Mouse (Mus musculus): ENCODE measurements around the gene Lhpp. TPM values are rescaled to one million over a fixed set of nuclear protein-coding genes. Genes with fewer than 3 reads are reported as not detected.

Lhpp gene
- polyA plus RNA-seq, 1 experiment from 2014 or later: 9.0 TPM

DNA sequence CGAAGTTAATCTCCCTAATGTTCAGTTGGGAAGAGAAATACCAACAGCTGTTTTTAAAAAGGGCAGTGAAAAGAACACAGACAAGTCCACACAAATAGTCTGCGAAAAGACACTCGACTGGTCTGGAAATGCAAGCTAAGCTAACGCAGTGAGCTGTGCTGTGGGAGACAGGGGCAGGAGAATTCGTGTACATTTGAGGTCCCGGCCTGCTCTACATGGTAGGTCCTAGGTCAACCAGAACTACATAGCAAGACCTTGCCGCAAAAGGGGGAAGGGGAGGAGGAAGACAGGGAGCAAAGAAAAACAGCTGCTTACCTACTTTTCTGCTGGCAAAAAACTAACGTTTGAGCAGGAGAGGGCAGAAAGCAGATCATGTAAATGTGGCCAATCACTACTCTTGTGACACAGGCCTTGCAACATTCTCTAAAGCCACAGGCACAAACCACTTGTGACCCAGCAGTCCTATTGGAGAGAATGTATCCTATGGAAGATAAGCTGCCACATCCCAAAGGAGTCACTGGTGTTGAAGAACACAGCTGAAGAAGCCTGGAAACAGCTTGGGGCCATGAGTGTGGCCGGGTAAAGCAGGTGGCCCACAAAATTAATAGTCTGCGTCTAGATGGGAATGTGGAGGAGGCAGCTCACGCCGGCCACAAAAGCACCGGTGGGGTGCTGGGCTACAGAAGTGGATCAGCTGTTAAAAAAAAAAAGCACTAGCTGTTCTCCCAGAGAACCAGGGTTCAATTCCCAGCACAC lies 115.8 kb downstream of the Lhpp start:
- peak overlapping the region; percentile 9; the same call in 1 of the 2 replicates for H3K4me3 ChIP-seq (ENCODE audit: low read depth, low read length)
- ATAC-seq: no peak
- H3K36me3 ChIP-seq (replicated peaks; ENCODE audit: insufficient read depth, low read length): peaks cover 25% of the 10 kb centered on the region
- no peaks in the 10 kb centered on the region for H3K27me3 ChIP-seq (ENCODE audit: insufficient read depth, low read length)
- peaks cover 49% of the 10 kb centered on the region for H3K4me1 ChIP-seq (ENCODE audit: insufficient read depth)
- no peak overlapping the region for H3K9ac ChIP-seq (replicated peaks)
- H3K9me3 ChIP-seq (ENCODE audit: low read length): no peaks in the 10 kb centered on the region
- peak overlapping the region; percentile 83 for H3K27ac ChIP-seq (ENCODE audit: low read depth)
- 73% methylated on average over 13 of the region's 13 CpGs for WGBS (ENCODE audit: insufficient replicate concordance)
- H3K4me2 ChIP-seq (ENCODE audit: low read depth, low read length): no peak overlapping the region
- DNase-seq: no peak
- TF ChIP-seq CTCF (IDR thresholded peaks at IDR 0.05; ENCODE audit: low read depth): no peak
- TF ChIP-seq EP300 (IDR thresholded peaks at IDR 0.05; ENCODE audit: low read depth): no peak

DNA sequence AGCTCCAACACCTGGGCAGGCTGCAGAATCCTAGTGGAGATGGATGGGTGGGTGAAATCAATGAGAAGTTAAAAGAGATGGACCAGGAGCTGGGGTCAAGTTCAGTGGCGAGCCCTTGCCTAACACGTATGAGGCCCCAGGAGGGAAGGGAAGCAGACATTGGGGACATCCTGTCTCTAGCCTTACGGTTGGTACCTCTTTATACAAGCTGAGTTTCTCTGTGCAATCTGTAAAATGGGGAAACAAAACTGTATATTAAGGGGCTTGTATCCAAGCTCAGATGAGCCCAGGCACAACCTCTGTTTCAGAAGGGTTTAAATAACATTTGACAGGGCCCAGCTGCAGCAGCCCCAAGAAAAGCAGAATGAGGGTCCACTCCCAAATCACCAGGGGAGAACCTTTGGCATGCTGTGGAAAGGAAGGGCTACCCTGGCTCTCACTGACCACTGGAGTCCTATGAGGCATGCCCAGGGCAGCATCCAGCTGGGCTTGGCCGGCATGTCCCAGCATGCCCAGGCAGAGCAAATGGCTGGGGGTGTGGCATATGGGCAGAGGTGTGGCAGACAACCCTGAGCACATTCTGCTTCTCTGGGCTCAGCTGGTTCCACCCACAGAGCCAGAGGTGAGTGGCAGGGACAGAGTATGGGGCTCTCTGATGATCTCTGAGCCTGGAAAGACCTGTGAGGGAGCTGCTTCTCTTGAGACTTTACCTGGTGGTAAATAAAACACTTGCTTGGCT lies 118.8 kb downstream of the Lhpp start:
- H3K4me1 ChIP-seq (ENCODE audit: insufficient read depth): peaks cover 42% of the 10 kb centered on the region
- TF ChIP-seq CTCF (IDR thresholded peaks at IDR 0.05; ENCODE audit: low read depth): no peak
- H3K4me3 ChIP-seq (ENCODE audit: low read depth, low read length): no peak overlapping the region
- peak overlapping the region; percentile 72 for H3K27ac ChIP-seq (ENCODE audit: low read depth)
- peak; percentile 56 for ATAC-seq
- H3K4me2 ChIP-seq (ENCODE audit: low read depth, low read length): 0 out of 2 replicates have a peak overlapping the region, but pooled peaks have one; percentile 18
- no peaks in the 10 kb centered on the region for H3K27me3 ChIP-seq (ENCODE audit: insufficient read depth, low read length)
- peak overlapping the region; percentile 21 for H3K9ac ChIP-seq (replicated peaks)
- peaks cover 40% of the 10 kb centered on the region for H3K36me3 ChIP-seq (replicated peaks; ENCODE audit: insufficient read depth, low read length)
- no peaks in the 10 kb centered on the region for H3K9me3 ChIP-seq (ENCODE audit: low read length)
- DNase-seq: no peak
- 53% methylated on average over 4 of the region's 4 CpGs for WGBS (ENCODE audit: insufficient replicate concordance)

DNA sequence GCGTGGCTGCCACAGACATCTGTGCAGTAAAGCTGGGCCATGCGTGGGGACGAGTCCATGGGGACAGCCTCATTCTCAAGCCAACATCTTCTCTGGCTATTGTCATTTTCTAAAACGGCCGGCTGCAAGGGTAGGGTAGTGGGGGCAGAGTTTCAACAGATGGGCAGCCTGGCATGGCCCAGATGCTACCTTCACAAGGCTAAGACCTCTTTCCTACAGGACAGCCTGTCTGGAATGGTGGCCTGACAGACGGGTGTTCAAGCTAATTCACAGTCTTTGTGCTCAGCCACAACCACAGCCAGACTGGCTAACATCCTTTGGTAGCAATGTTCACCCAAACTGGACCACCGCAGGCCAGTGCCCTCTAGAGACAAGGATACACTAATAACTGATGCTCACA lies 120.1 kb downstream of the Lhpp start:
- TF ChIP-seq EP300 (IDR thresholded peaks at IDR 0.05; ENCODE audit: low read depth): no peak
- TF ChIP-seq CTCF (IDR thresholded peaks at IDR 0.05; ENCODE audit: low read depth): no peak
- no peaks in the 10 kb centered on the region for H3K9me3 ChIP-seq (ENCODE audit: low read length)
- DNase-seq (no peak), ATAC-seq (no peak)
- no peak overlapping the region for H3K9ac ChIP-seq (replicated peaks)
- H3K4me2 ChIP-seq (ENCODE audit: low read depth, low read length): no peak overlapping the region
- no peaks in the 10 kb centered on the region for H3K27me3 ChIP-seq (ENCODE audit: insufficient read depth, low read length)
- H3K36me3 ChIP-seq (replicated peaks; ENCODE audit: insufficient read depth, low read length): peaks cover 47% of the 10 kb centered on the region
- H3K27ac ChIP-seq (ENCODE audit: low read depth): 0 out of 2 replicates have a peak overlapping the region, but pooled peaks have one; percentile 24
- WGBS (ENCODE audit: insufficient replicate concordance): 79% methylated on average over 7 of the region's 7 CpGs
- H3K4me1 ChIP-seq (ENCODE audit: insufficient read depth): peaks cover 46% of the 10 kb centered on the region
- H3K4me3 ChIP-seq (ENCODE audit: low read depth, low read length): no peak overlapping the region

DNA sequence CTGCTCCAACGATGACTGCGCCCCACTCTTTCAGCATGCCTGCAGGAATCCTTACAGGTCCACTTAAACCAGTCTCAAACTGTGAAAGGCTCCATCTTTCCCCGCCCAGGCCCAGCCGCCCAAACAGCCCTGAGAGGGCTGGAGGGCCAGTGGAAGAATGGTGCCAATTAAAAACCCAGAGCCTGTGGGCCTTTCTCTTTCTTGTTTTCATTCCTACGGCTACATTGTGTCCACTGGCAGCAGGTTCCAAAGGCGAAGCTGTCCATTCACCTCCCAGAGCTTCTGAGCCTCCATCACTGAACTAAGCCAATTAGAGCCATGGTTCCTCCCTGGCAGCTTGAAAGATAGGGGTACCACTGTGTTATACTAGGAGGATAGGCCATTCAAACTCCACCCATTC lies 121.1 kb downstream of the Lhpp start:
- no peak for DNase-seq
- whole genome bisulfite sequencing (ENCODE audit: insufficient replicate concordance): 85% methylated on average over 6 of the region's 6 CpGs
- no peak overlapping the region for H3K4me2 ChIP-seq (ENCODE audit: low read depth, low read length)
- H3K9ac ChIP-seq (replicated peaks): no peak overlapping the region
- H3K4me1 ChIP-seq (ENCODE audit: insufficient read depth): peaks cover 53% of the 10 kb centered on the region
- H3K9me3 ChIP-seq (ENCODE audit: low read length): no peaks in the 10 kb centered on the region
- ATAC-seq: no peak
- no peak overlapping the region for H3K4me3 ChIP-seq (ENCODE audit: low read depth, low read length)
- H3K36me3 ChIP-seq (replicated peaks; ENCODE audit: insufficient read depth, low read length): peaks cover 47% of the 10 kb centered on the region
- TF ChIP-seq CTCF (IDR thresholded peaks at IDR 0.05; ENCODE audit: low read depth) (no peak), EP300 (IDR thresholded peaks at IDR 0.05; ENCODE audit: low read depth) (no peak)
- peak overlapping the region; percentile 16; the same call in 1 of the 2 replicates for H3K27ac ChIP-seq (ENCODE audit: low read depth)
- H3K27me3 ChIP-seq (ENCODE audit: insufficient read depth, low read length): no peaks in the 10 kb centered on the region

DNA sequence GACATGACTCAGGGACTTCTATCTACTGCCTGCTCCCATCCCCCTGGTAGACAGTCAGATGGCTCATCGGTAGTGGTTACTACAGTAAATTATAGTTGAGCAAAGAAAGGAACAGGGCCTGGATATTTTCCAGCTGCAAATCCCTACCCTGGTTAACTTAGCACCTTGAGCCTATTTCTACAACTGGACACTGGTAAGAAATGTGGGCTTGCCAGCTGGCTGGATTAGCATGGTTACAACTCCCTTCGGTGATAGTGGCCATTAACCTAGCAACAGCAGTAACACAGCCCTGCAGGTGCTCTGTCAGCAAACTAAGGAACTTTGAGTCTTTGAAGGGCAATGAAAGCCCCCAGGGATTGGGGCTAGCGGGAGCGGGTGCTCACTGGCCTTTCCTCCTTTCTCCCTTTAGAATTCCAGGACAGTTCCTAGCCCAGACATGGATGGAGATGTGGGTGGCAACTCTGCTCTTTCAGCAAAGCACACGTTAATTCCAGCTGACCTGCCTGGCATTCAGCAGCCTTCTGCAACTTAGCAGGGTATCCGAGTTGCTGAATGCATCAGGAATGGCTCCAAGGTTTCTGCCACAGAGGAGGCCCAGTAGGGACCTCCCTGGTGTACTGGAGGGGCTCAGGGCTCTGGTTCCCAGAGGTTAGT lies 121.8 kb downstream of the Lhpp start:
- no peak overlapping the region for H3K4me2 ChIP-seq (ENCODE audit: low read depth, low read length)
- no peak overlapping the region for H3K9ac ChIP-seq (replicated peaks)
- DNase-seq (no peak), ATAC-seq (no peak)
- H3K27me3 ChIP-seq (ENCODE audit: insufficient read depth, low read length): no peaks in the 10 kb centered on the region
- WGBS (ENCODE audit: insufficient replicate concordance): 90% methylated on average over 6 of the region's 6 CpGs
- no peak overlapping the region for H3K4me3 ChIP-seq (ENCODE audit: low read depth, low read length)
- no peaks in the 10 kb centered on the region for H3K9me3 ChIP-seq (ENCODE audit: low read length)
- 0 out of 2 replicates have a peak overlapping the region, but pooled peaks have one; percentile 16 for H3K27ac ChIP-seq (ENCODE audit: low read depth)
- H3K4me1 ChIP-seq (ENCODE audit: insufficient read depth): peaks cover 54% of the 10 kb centered on the region
- TF ChIP-seq EP300 (IDR thresholded peaks at IDR 0.05; ENCODE audit: low read depth): no peak
- TF ChIP-seq CTCF (IDR thresholded peaks at IDR 0.05; ENCODE audit: low read depth): no peak
- H3K36me3 ChIP-seq (replicated peaks; ENCODE audit: insufficient read depth, low read length): peaks cover 48% of the 10 kb centered on the region

DNA sequence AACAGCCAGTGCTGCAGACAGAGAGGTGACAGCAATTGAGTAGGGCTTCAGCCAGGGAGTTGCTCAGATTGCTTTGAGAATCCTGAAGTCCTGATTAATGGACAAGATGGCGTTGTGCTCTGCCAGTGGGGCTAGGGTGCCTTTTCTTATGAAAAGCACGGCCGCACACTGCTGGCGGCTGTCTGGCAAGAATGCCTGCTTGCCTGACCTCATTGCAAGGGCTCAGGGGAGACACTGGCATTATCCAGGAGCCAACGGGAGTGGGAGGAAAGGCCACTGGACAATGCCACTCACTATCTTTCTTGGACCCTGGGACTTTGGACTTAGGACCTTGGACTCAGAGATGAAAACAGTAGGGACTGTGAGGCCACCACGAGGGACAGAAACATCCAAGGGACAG lies 123.1 kb downstream of the Lhpp start:
- H3K4me1 ChIP-seq (ENCODE audit: insufficient read depth): peaks cover 56% of the 10 kb centered on the region
- H3K36me3 ChIP-seq (replicated peaks; ENCODE audit: insufficient read depth, low read length): peaks cover 42% of the 10 kb centered on the region
- no peak overlapping the region; the same call in 1 of the 2 replicates for H3K9ac ChIP-seq (replicated peaks)
- no peaks in the 10 kb centered on the region for H3K9me3 ChIP-seq (ENCODE audit: low read length)
- WGBS (ENCODE audit: insufficient replicate concordance): 87% methylated on average over 6 of the region's 6 CpGs
- H3K4me2 ChIP-seq (ENCODE audit: low read depth, low read length): no peak overlapping the region
- DNase-seq (no peak), ATAC-seq (no peak)
- H3K27ac ChIP-seq (ENCODE audit: low read depth): no peak overlapping the region
- no peak overlapping the region for H3K4me3 ChIP-seq (ENCODE audit: low read depth, low read length)
- no peaks in the 10 kb centered on the region for H3K27me3 ChIP-seq (ENCODE audit: insufficient read depth, low read length)
- TF ChIP-seq EP300 (IDR thresholded peaks at IDR 0.05; ENCODE audit: low read depth) (no peak), CTCF (IDR thresholded peaks at IDR 0.05; ENCODE audit: low read depth) (no peak)

Data from liver, postnatal 0 days (tissue).